Mouse (Mus musculus): ENCODE data around the gene Trpm5. TPM values are rescaled to one million over a fixed set of nuclear protein-coding genes. Genes with fewer than 3 reads are reported as not detected.

The Trpm5 gene
- polyA plus RNA-seq, 1 experiment from 2014 or later: 0.42 TPM

DNA sequence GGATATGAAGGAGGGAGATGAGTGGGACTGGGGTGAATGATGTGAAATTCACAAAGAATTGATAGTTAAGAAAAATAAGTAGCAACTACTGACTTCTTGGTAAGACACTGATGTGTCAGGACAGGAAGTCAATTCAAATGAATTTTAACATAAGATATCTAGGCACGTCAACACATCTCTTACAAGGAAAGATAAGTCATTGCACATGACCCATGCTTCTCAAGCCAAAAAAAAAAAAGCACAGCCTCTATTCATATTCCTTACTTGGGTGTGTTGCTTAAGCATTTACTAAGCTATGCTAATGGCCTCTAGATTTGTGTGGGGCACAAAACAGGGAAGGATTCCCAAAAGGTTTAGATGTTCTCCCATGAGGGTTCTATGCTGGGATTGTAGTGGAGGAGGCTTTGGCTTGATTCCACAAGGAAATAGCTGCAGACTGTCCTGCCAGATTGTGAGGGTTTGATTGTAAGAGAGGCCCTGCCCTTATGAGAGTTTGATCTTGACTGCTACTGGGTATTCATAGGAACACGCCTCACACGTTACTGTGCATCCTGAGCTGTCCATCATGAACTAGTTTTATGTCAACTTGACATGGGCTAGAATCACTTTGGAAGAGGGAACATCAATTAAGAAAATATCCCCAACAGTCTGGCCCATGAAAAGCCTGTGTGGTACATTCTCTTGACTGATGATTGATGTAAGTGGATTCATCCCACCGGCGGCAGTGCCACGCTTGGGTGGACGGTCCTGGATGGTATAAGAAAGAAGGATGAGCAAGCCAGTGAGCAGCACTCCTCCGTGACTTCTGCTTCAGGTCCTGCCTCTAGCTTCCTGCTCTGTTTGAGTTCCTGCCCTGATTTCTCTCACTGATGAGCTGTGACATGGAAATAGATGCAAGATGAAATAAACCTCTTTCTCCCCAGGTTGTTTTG lies 59.7 kb downstream of the Trpm5 start:
- H3K27ac ChIP-seq (ENCODE audit: low read depth): no peak overlapping the region
- no peak overlapping the region for H3K9ac ChIP-seq (replicated peaks)
- 84% methylated on average over 8 of the region's 8 CpGs for WGBS (ENCODE audit: insufficient replicate concordance)
- H3K9me3 ChIP-seq (ENCODE audit: low read length): no peaks in the 10 kb centered on the region
- no peaks in the 10 kb centered on the region for H3K27me3 ChIP-seq (ENCODE audit: insufficient read depth, low read length)
- H3K4me2 ChIP-seq (ENCODE audit: low read depth, low read length): no peak overlapping the region
- DNase-seq (no peak), ATAC-seq (no peak)
- H3K4me1 ChIP-seq (ENCODE audit: insufficient read depth): no peaks in the 10 kb centered on the region
- TF ChIP-seq CTCF (IDR thresholded peaks at IDR 0.05; ENCODE audit: low read depth) (no peak), EP300 (IDR thresholded peaks at IDR 0.05; ENCODE audit: low read depth) (no peak)
- H3K4me3 ChIP-seq (ENCODE audit: low read depth, low read length): no peak overlapping the region
- no peaks in the 10 kb centered on the region for H3K36me3 ChIP-seq (replicated peaks; ENCODE audit: insufficient read depth, low read length)

DNA sequence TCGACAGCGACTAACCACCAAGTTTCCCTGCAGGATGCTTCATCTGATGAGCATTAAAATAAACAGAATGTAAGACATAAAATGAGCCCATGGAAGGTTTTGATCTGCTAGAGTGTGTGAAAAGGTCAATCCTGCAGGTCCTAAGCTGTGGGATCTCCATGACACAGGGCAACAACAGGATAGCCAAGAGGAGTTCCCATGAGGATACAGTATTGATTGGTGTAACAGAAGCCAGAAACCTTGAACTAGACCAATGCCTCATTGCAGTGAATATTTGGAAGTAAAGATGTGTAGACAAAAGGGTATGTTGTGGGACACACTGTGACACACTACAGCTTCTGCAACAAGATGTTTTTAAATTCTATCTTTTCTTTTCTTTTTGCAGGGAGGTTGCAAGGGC lies 60.3 kb downstream of the Trpm5 start:
- Histone ChIP-seq H3K9ac (replicated peaks) (no peak overlapping the region), H3K27ac (ENCODE audit: low read depth) (no peak overlapping the region), H3K9me3 (ENCODE audit: low read length) (no peaks in the 10 kb centered on the region), H3K27me3 (ENCODE audit: insufficient read depth, low read length) (no peaks in the 10 kb centered on the region), H3K4me2 (ENCODE audit: low read depth, low read length) (no peak overlapping the region), H3K36me3 (replicated peaks; ENCODE audit: insufficient read depth, low read length) (no peaks in the 10 kb centered on the region), H3K4me3 (ENCODE audit: low read depth, low read length) (no peak overlapping the region), H3K4me1 (ENCODE audit: insufficient read depth) (no peaks in the 10 kb centered on the region)
- WGBS (ENCODE audit: insufficient replicate concordance): 90% methylated on average over 2 of the region's 2 CpGs
- TF ChIP-seq EP300 (IDR thresholded peaks at IDR 0.05; ENCODE audit: low read depth) (no peak), CTCF (IDR thresholded peaks at IDR 0.05; ENCODE audit: low read depth) (no peak)
- ATAC-seq (no peak), DNase-seq (no peak)

GRCm38 (mm10) chr7:143033581-143033980 lies 60.9 kb downstream of the Trpm5 start:
- Histone ChIP-seq H3K36me3 (replicated peaks; ENCODE audit: insufficient read depth, low read length) (no peaks in the 10 kb centered on the region), H3K27ac (ENCODE audit: low read depth) (no peak overlapping the region), H3K4me1 (ENCODE audit: insufficient read depth) (no peaks in the 10 kb centered on the region), H3K4me2 (ENCODE audit: low read depth, low read length) (no peak overlapping the region), H3K27me3 (ENCODE audit: insufficient read depth, low read length) (no peaks in the 10 kb centered on the region), H3K4me3 (ENCODE audit: low read depth, low read length) (no peak overlapping the region), H3K9ac (replicated peaks) (no peak overlapping the region), H3K9me3 (ENCODE audit: low read length) (no peaks in the 10 kb centered on the region)
- 78% methylated on average over 4 of the region's 4 CpGs for WGBS (ENCODE audit: insufficient replicate concordance)
- no peak for ATAC-seq
- no peak for DNase-seq
- TF ChIP-seq EP300 (IDR thresholded peaks at IDR 0.05; ENCODE audit: low read depth) (no peak), CTCF (IDR thresholded peaks at IDR 0.05; ENCODE audit: low read depth) (no peak)

GRCm38 (mm10) chr7:143031816-143032215 lies 62.6 kb downstream of the Trpm5 start:
- Histone ChIP-seq H3K4me3 (ENCODE audit: low read depth, low read length) (no peak overlapping the region), H3K4me2 (ENCODE audit: low read depth, low read length) (no peak overlapping the region), H3K36me3 (replicated peaks; ENCODE audit: insufficient read depth, low read length) (no peaks in the 10 kb centered on the region), H3K9me3 (ENCODE audit: low read length) (no peaks in the 10 kb centered on the region), H3K27me3 (ENCODE audit: insufficient read depth, low read length) (no peaks in the 10 kb centered on the region), H3K27ac (ENCODE audit: low read depth) (no peak overlapping the region), H3K4me1 (ENCODE audit: insufficient read depth) (no peaks in the 10 kb centered on the region), H3K9ac (replicated peaks) (no peak overlapping the region)
- ATAC-seq (no peak), DNase-seq (no peak)
- 67% methylated on average over 1 of the region's 1 CpGs for WGBS (ENCODE audit: insufficient replicate concordance)
- no peak for TF ChIP-seq EP300 (IDR thresholded peaks at IDR 0.05; ENCODE audit: low read depth)
- no peak for TF ChIP-seq CTCF (IDR thresholded peaks at IDR 0.05; ENCODE audit: low read depth)

- H3K4me2 ChIP-seq (ENCODE audit: low read depth, low read length): no peak overlapping the region
- DNase-seq (no peak), ATAC-seq (no peak)
- no peaks in the 10 kb centered on the region for H3K36me3 ChIP-seq (replicated peaks; ENCODE audit: insufficient read depth, low read length)
- H3K9me3 ChIP-seq (ENCODE audit: low read length): no peaks in the 10 kb centered on the region
- H3K4me1 ChIP-seq (ENCODE audit: insufficient read depth): 0 out of 2 replicates have a peak, but pooled peaks cover 4% of the 10 kb centered on the region
- H3K9ac ChIP-seq (replicated peaks): no peak overlapping the region
- H3K27ac ChIP-seq (ENCODE audit: low read depth): no peak overlapping the region
- H3K27me3 ChIP-seq (ENCODE audit: insufficient read depth, low read length): no peaks in the 10 kb centered on the region
- no peak overlapping the region for H3K4me3 ChIP-seq (ENCODE audit: low read depth, low read length)
- WGBS (ENCODE audit: insufficient replicate concordance): 88% methylated on average over 4 of the region's 4 CpGs
- TF ChIP-seq CTCF (IDR thresholded peaks at IDR 0.05; ENCODE audit: low read depth): no peak
- no peak for TF ChIP-seq EP300 (IDR thresholded peaks at IDR 0.05; ENCODE audit: low read depth)
Observed at GRCm38 (mm10) chr7:143027196-143027595, 67.2 kb downstream of the Trpm5 start.

- no peaks in the 10 kb centered on the region for H3K9me3 ChIP-seq (ENCODE audit: low read length)
- no peaks in the 10 kb centered on the region for H3K27me3 ChIP-seq (ENCODE audit: insufficient read depth, low read length)
- no peak overlapping the region for H3K27ac ChIP-seq (ENCODE audit: low read depth)
- no peak for DNase-seq
- WGBS (ENCODE audit: insufficient replicate concordance): 83% methylated on average over 3 of the region's 3 CpGs
- no peak for TF ChIP-seq EP300 (IDR thresholded peaks at IDR 0.05; ENCODE audit: low read depth)
- TF ChIP-seq CTCF (IDR thresholded peaks at IDR 0.05; ENCODE audit: low read depth): no peak
- 0 out of 2 replicates have a peak, but pooled peaks cover 4% of the 10 kb centered on the region for H3K4me1 ChIP-seq (ENCODE audit: insufficient read depth)
- no peak overlapping the region for H3K4me2 ChIP-seq (ENCODE audit: low read depth, low read length)
- H3K36me3 ChIP-seq (replicated peaks; ENCODE audit: insufficient read depth, low read length): no peaks in the 10 kb centered on the region
- no peak for ATAC-seq
- H3K9ac ChIP-seq (replicated peaks): no peak overlapping the region
- H3K4me3 ChIP-seq (ENCODE audit: low read depth, low read length): no peak overlapping the region
Observed at GRCm38 (mm10) chr7:143025496-143025895, 68.9 kb downstream of the Trpm5 start.

All from liver, postnatal 0 days (tissue).